Mouse (Mus musculus) liver, embryonic 14.5 days (tissue): Measurements from ENCODE around the gene Pabpn1l. TPM values are rescaled to one million over a fixed set of nuclear protein-coding genes. Genes with fewer than 3 reads are reported as not detected.

ENCODE experiments used
- ATAC-seq: fragments of 200-750 bp; cut with Nextera tagmentation; 2 replicates; pipeline ENCODE4 v1.8.0; 2017; ENCODE audit warnings: moderate number of reproducible peaks, mild to moderate bottlenecking, moderate library complexity; ENCODE audit not compliant: insufficient read depth
- DNase-seq, 3 experiments: peaks; one replicate each; pipeline ENCODE4 v3.0.0-alpha.2; 2012 to 2013; ENCODE audit warnings: low read depth in 3 of 3, low spot score in 3 of 3
- H3K27ac ChIP-seq: fragments of 300-500 bp; sonication (generic); 2 replicates; pipeline ENCODE4 v1.5.1; 2014; ENCODE audit warnings: moderate library complexity, mild to moderate bottlenecking, control low read depth, inconsistent platforms
- H3K27me3 ChIP-seq: fragments of 300-500 bp; sonication (generic); 2 replicates; pipeline ENCODE4 v1.6.1; 2014; ENCODE audit warnings: mild to moderate bottlenecking, low read length, moderate library complexity; ENCODE audit not compliant: control insufficient read depth, insufficient read depth
- H3K36me3 ChIP-seq: fragments of 300-500 bp; sonication (generic); replicated peaks from 2 replicates; pipeline ENCODE4 v1.6.1; 2014; ENCODE audit warnings: low read depth; ENCODE audit not compliant: control insufficient read depth, insufficient read depth
- H3K4me1 ChIP-seq, 2 experiments: fragments of 200-500 bp in 1 of 2; fragments of 300-500 bp in 1 of 2; sonication (generic) in 1 of 2; replicated peaks; 2 replicates each; pipeline ENCODE4 v1.6.1; 2012 to 2014; ENCODE audit warnings: antibody characterized with exemption in 1 of 2, inconsistent platforms in 1 of 2, low read length in 1 of 2; ENCODE audit not compliant: control insufficient read depth in 2 of 2, insufficient read depth in 2 of 2
- H3K4me2 ChIP-seq: fragments of 300-500 bp; sonication (generic); 2 replicates; pipeline ENCODE4 v1.6.1; 2014; ENCODE audit warnings: low read depth, mild to moderate bottlenecking, control low read depth, moderate library complexity
- H3K4me3 ChIP-seq, 2 experiments: fragments of 200-500 bp in 1 of 2; fragments of 300-500 bp in 1 of 2; sonication (generic) in 1 of 2; 2 replicates each; pipeline ENCODE4 v1.5.1; 2012 to 2014; ENCODE audit warnings: low read depth in 2 of 2, low read length in 2 of 2, mild to moderate bottlenecking in 2 of 2, control low read depth in 1 of 2, inconsistent platforms in 1 of 2, moderate library complexity in 1 of 2; ENCODE audit not compliant: insufficient read depth in 1 of 2
- H3K9ac ChIP-seq: fragments of 300-500 bp; sonication (generic); replicated peaks from 2 replicates; pipeline ENCODE4 v1.6.1; 2014; ENCODE audit warnings: mild to moderate bottlenecking, control low read depth, moderate library complexity
- H3K9me3 ChIP-seq: fragments of 300-500 bp; sonication (generic); 2 replicates; pipeline ENCODE4 v1.6.1; 2016; ENCODE audit warnings: low read length, mixed read lengths; ENCODE audit not compliant: control insufficient read depth
- CTCF ChIP-seq: IDR thresholded peaks from 2 replicates; pipeline ENCODE4 v1.5.1; 2016; ENCODE audit warnings: antibody characterized with exemption, low read depth, control low read depth
- EP300 ChIP-seq: IDR thresholded peaks from 2 replicates; pipeline ENCODE4 v1.6.1; 2016; ENCODE audit warnings: antibody characterized with exemption, low read depth
- WGBS: fragments of 180-500 bp; shearing (Covaris S2); extraction: QIAGEN DNeasy Blood & Tissue Kit; methylation state at CpG from one replicate; pipeline ENCODE4 v1.1.7; 2014; ENCODE audit not compliant: insufficient replicate concordance; 5-methylcytosine and 5-hydroxymethylcytosine counted together
- polyA plus RNA-seq, 2 experiments: library from polyadenylated mRNA; depleted of rRNA in 1 of 2; stranded (reverse) in 1 of 2; unstranded in 1 of 2; fragments of >200 nt; fragmentation: Nextera tagmentation in 1 of 2; extraction: Ambion mirVana in 1 of 2; gene quantifications; 2 replicates each; pipeline versions ENCODE4 v1.2.1 to v1.2.3; 2012 to 2014

The Pabpn1l gene
- polyA plus RNA-seq, 2 experiments, result not detected

- no peak for DNase-seq
- WGBS, result 81% methylated on average over 15 of the region's 15 CpGs
- no peaks in the 10 kb centered on the region; the same call in none of the 2 replicates for H3K36me3 ChIP-seq
Measured at GRCm38 (mm10) chr8:122648192-122648970, 25.8 kb upstream of the Pabpn1l start.

GRCm38 (mm10) chr8:122646337-122646736 is 23.8 kb upstream of the Pabpn1l start:
- TF ChIP-seq EP300, result no peak
- TF ChIP-seq CTCF, result no peak
- Histone ChIP-seq H3K9me3 (no peaks in the 10 kb centered on the region), H3K4me2 (no peak overlapping the region), H3K27me3 (no peaks in the 10 kb centered on the region), H3K36me3 (no peaks in the 10 kb centered on the region; the same call in none of the 2 replicates), H3K27ac (no peak overlapping the region), H3K9ac (no peak overlapping the region), H3K4me1 (no peaks in the 10 kb centered on the region), H3K4me3 (no peak overlapping the region)
- ATAC-seq (no peak), DNase-seq (no peak)
- WGBS, result 83% methylated on average over 16 of the region's 16 CpGs

More at GRCm38 (mm10) chr8:122648192-122648970, 25.8 kb upstream of the Pabpn1l start:
- Histone ChIP-seq H3K27ac (no peak overlapping the region), H3K9ac (no peak overlapping the region), H3K9me3 (no peaks in the 10 kb centered on the region), H3K27me3 (no peaks in the 10 kb centered on the region), H3K4me3 (no peak overlapping the region), H3K4me1 (no peaks in the 10 kb centered on the region), H3K4me2 (no peak overlapping the region)
- TF ChIP-seq CTCF, result no peak
- TF ChIP-seq EP300, result no peak
- ATAC-seq, result no peak

GRCm38 (mm10) chr8:122644175-122644954 is 21.8 kb upstream of the Pabpn1l start:
- TF ChIP-seq CTCF (no peak), EP300 (no peak)
- no peak overlapping the region for H3K27ac ChIP-seq
- DNase-seq, result no peak
- no peaks in the 10 kb centered on the region for H3K9me3 ChIP-seq
- H3K36me3 ChIP-seq, result no peaks in the 10 kb centered on the region; the same call in none of the 2 replicates
- no peak for ATAC-seq
- H3K4me3 ChIP-seq, result no peak overlapping the region
- H3K9ac ChIP-seq, result no peak overlapping the region
- no peak overlapping the region for H3K4me2 ChIP-seq
- no peaks in the 10 kb centered on the region for H3K4me1 ChIP-seq
- 68% methylated on average over 6 of the region's 6 CpGs for WGBS
- H3K27me3 ChIP-seq, result no peaks in the 10 kb centered on the region

- no peak overlapping the region for H3K9ac ChIP-seq
- peaks cover 7% of the 10 kb centered on the region for H3K36me3 ChIP-seq
- DNase-seq (no peak), ATAC-seq (no peak)
- no peak overlapping the region for H3K4me2 ChIP-seq
- no peak overlapping the region for H3K4me3 ChIP-seq
- H3K27me3 ChIP-seq, result no peaks in the 10 kb centered on the region
- no peaks in the 10 kb centered on the region for H3K9me3 ChIP-seq
- peaks cover 0 to under 1% of the 10 kb centered on the region in 2 experiments; a peak in 1 of 4 replicates for H3K4me1 ChIP-seq
- TF ChIP-seq EP300 (no peak), CTCF (no peak)
- WGBS, result 70% methylated on average over 9 of the region's 9 CpGs
- no peak overlapping the region for H3K27ac ChIP-seq
Measured at GRCm38 (mm10) chr8:122642071-122642470, 19.5 kb upstream of the Pabpn1l start.

GRCm38 (mm10) chr8:122641406-122641805 is 18.9 kb upstream of the Pabpn1l start:
- Histone ChIP-seq H3K9me3 (no peaks in the 10 kb centered on the region), H3K36me3 (peaks cover 10% of the 10 kb centered on the region), H3K27me3 (no peaks in the 10 kb centered on the region), H3K4me3 (no peak overlapping the region), H3K4me1 (peaks cover 5 to 7% of the 10 kb centered on the region in 2 experiments), H3K9ac (no peak overlapping the region), H3K27ac (no peak overlapping the region), H3K4me2 (no peak overlapping the region)
- WGBS, result 88% methylated on average over 15 of the region's 15 CpGs
- DNase-seq (no peak), ATAC-seq (no peak)
- no peak for TF ChIP-seq CTCF
- TF ChIP-seq EP300, result no peak
